Mouse (Mus musculus) stomach, embryonic 16.5 days (tissue): ENCODE data around the gene Slc23a4. TPM values are rescaled to one million over a fixed set of nuclear protein-coding genes. Genes with fewer than 3 reads are reported as not detected.

Experiments
- ATAC-seq: fragments of 200-750 bp; cut with Nextera tagmentation; 2 replicates; pipeline ENCODE4 v1.8.0; 2017; ENCODE audit warnings: moderate number of reproducible peaks, moderate TSS enrichment; ENCODE audit not compliant: insufficient read depth, low FRiP score
- H3K27ac ChIP-seq: fragments of 300-500 bp; sonication (generic); 2 replicates; pipeline ENCODE4 v1.5.1; 2014; ENCODE audit warnings: low read length
- H3K27me3 ChIP-seq: fragments of 300-500 bp; sonication (generic); 2 replicates; pipeline ENCODE4 v1.6.1; 2014; ENCODE audit warnings: low read length, control low read depth, mixed read lengths; ENCODE audit not compliant: control insufficient read depth, insufficient read depth
- H3K36me3 ChIP-seq: fragments of 300-500 bp; sonication (generic); 2 replicates; pipeline ENCODE4 v1.6.1; 2014; ENCODE audit warnings: low read length; ENCODE audit not compliant: control insufficient read depth, insufficient read depth
- H3K4me1 ChIP-seq: fragments of 300-500 bp; sonication (generic); 2 replicates; pipeline ENCODE4 v1.6.1; 2014; ENCODE audit warnings: low read length, control low read depth, mixed read lengths; ENCODE audit not compliant: control insufficient read depth, insufficient read depth
- H3K4me2 ChIP-seq: fragments of 300-500 bp; sonication (generic); 2 replicates; pipeline ENCODE4 v1.6.1; 2014; ENCODE audit warnings: low read depth, low read length, mixed read lengths
- H3K4me3 ChIP-seq: fragments of 300-500 bp; sonication (generic); replicated peaks from 2 replicates; pipeline ENCODE4 v1.5.1; 2014; ENCODE audit warnings: mild to moderate bottlenecking, low read length
- H3K9ac ChIP-seq: fragments of 300-500 bp; sonication (generic); 2 replicates; pipeline ENCODE4 v1.6.1; 2014; ENCODE audit warnings: low read length
- H3K9me3 ChIP-seq: fragments of 300-500 bp; sonication (generic); replicated peaks from 2 replicates; pipeline ENCODE4 v1.6.1; 2016; ENCODE audit warnings: low read length, control low read depth; ENCODE audit not compliant: control insufficient read depth
- WGBS: fragments of 180-500 bp; shearing (Covaris S2); extraction: QIAGEN DNeasy Blood & Tissue Kit; methylation state at CpG from one replicate; pipeline ENCODE4 v1.1.7; 2014; 5-methylcytosine and 5-hydroxymethylcytosine counted together
- polyA plus RNA-seq: library from polyadenylated mRNA; unstranded; fragments of >200 nt; fragmentation: Nextera tagmentation; extraction: Ambion mirVana; gene quantifications from 2 replicates; pipeline ENCODE4 v1.2.1, GENCODE M21; 2015

Slc23a4 gene
- polyA plus RNA-seq, 1 experiment from 2014 or later, result 4.3 TPM

DNA sequence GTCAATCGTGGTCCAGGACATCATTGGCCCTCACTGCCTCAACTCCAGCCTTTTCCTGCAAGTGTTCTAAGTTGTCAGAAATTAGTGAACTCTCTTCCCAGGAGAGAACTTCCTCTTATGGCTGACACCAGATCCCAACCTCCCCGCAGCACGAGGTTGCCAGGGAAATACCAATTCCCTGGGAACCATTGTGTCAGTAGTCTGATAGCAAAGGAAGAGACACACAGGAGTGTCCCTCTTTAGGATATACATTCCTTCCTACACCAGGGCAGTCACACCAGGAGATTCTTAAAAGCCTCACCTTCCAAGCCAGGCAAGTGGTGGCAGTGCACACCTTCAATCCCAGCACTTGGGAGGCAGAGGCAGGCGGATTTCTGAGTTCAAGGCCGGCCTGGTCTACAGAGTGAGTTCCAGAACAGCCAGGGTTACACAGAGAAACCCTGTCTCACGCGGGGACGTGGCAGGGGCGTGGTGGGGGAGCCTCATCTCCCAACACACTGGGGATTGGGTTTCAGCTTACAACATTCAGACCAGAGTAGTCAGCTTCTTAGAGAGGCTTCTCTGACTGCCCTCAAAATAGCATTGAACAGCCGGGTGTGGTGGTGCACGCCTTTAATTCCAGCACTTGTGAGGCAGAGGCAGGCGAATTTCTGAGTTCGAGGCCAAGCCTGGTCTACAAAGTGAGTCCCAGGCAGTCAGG, 74.7 kb downstream of the Slc23a4 start:
- Histone ChIP-seq H3K4me1 (peaks cover 5% of the 10 kb centered on the region; the same call in 1 of the 2 replicates), H3K27me3 (no peaks in the 10 kb centered on the region), H3K4me3 (no peak overlapping the region), H3K9me3 (no peaks in the 10 kb centered on the region), H3K27ac (no peak overlapping the region), H3K9ac (no peak overlapping the region), H3K4me2 (no peak overlapping the region), H3K36me3 (no peaks in the 10 kb centered on the region)
- WGBS, result 84% methylated on average over 13 of the region's 13 CpGs
- no peak for ATAC-seq

DNA sequence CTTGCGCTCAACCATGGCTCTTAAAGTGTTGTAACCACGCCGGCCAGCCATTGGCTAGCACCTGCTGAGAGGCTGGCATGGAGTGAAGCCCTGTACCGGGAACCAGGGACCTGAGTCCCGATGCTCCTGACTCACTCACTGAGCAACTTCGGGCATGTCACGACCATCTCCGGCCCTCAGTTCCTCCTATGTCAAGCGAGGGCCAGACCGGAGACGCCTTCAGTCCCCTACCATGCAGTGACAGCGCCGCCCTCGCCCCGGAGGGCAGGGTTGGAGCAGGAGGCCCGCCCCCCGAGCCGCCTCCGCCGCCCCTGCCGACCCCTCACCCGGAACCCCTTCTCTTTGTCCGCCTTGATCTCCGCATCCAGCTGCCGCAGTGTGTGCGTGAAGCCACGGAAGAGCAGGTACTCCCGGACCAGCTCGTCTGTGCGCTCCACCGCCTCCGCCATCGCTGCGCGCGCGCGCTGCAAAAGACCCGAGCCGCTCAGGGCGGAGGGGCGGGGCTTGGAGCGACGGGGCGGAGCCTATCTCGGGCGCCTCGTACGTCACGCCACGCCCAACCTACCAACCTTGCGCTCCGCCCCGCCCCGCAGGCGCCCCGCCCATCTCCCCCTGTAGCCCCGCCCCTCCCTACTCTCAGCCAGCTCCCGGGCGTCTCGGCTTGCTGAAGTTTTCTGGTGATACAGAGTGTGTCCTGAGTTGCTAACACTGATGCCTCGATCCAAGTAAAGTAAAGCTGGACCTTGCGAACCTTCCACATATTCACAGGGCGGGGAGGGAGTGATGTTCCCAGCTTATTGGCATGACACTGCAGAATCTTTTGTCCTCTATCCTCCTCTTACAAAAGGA, 77.6 kb downstream of the Slc23a4 start, which contains the start of gene Wdr91:
Gene Wdr91, minus strand, starts transcription at position 506 of the 849 bp plus-strand sequence.
- Histone ChIP-seq H3K27ac (peak within 1 kb of the TSS; percentile 86), H3K36me3 (no peaks in the 10 kb centered on the region), H3K27me3 (no peaks in the 10 kb centered on the region), H3K4me3 (peak within 1 kb of the TSS; percentile 80), H3K9me3 (no peaks in the 10 kb centered on the region), H3K4me2 (peak within 1 kb of the TSS; percentile 83), H3K4me1 (peaks cover 5% of the 10 kb centered on the region; the same call in 1 of the 2 replicates), H3K9ac (peak within 1 kb of the TSS; percentile 81)
- ATAC-seq, result peak; percentile 95
- WGBS, result under 1% methylated on average over 64 of the region's 64 CpGs

DNA sequence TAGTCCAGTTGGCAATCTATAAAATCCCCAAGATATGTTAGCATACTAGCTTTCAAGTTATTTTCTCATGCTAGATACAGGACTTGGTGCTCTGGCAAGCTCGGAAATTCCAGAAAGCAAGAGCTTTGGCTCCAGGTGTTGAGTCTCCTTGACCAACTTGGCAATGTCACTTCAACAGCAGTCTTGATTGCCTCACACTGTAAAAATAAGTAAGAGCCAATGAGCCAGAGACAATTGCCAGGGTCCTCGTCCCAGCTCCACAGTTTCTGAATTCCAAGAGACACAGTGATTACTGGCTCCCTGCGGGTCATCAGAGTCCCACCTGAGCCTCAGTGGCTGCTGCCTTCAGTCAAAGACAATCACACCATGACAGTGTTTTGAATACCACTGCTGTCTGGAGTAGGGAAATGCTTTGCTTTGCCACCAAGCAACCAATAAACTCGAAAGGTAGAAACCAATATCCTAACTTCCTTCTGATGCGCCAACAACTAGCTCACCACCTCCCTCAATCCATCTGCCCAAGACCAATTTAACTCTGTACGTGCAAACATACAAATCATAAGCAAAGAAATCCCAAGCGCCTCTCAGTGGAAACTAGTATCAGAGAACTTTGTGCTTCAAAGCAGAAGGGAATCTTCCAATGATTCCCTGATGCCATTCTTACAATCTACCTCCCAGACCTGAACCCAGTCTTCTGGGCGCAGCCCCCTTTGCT, 78.4 kb downstream of the Slc23a4 start:
- peak overlapping the region; percentile 86; the same call in 1 of the 2 replicates for H3K27ac ChIP-seq
- ATAC-seq, result no peak
- H3K9ac ChIP-seq, result peak overlapping the region; percentile 81
- peak overlapping the region; percentile 80 for H3K4me3 ChIP-seq
- peak overlapping the region; percentile 83 for H3K4me2 ChIP-seq
- no peaks in the 10 kb centered on the region for H3K27me3 ChIP-seq
- no peaks in the 10 kb centered on the region for H3K9me3 ChIP-seq
- H3K36me3 ChIP-seq, result peaks cover 4% of the 10 kb centered on the region
- WGBS, result 41% methylated on average over 8 of the region's 8 CpGs
- H3K4me1 ChIP-seq, result peaks cover 5% of the 10 kb centered on the region; the same call in 1 of the 2 replicates

DNA sequence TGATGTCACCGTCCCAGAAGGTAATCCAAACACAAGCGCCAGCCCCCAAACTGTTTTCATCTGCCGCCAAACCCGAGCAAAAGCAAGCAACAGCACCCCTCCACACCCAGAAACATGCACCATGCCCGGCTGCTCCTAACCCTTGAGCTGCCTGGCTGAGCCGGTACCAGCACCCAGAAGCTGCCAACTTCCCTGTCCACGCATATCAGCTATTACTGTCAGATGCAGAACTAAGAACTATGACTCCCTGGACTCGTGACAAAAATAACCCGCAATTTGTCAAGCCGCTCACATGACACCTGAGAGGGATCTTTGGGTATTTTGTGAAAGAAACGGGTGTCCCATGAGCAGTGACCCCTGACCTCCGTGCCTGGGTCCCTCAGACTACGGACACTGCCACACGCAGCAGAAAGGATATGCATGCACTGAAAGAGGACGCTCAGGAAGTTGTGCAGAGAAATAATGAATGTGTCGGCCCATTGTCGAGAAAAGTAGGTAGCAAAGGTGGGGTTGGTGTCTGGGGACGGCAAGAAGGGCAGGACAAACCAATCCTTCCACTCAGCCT, 80.4 kb downstream of the Slc23a4 start:
- Histone ChIP-seq H3K4me1 (peaks cover 5% of the 10 kb centered on the region; the same call in 1 of the 2 replicates), H3K4me3 (no peak overlapping the region), H3K36me3 (peaks cover 4% of the 10 kb centered on the region), H3K27ac (no peak overlapping the region), H3K9me3 (no peaks in the 10 kb centered on the region), H3K27me3 (no peaks in the 10 kb centered on the region), H3K4me2 (no peak overlapping the region), H3K9ac (no peak overlapping the region)
- no peak for ATAC-seq
- 82% methylated on average over 18 of the region's 18 CpGs for WGBS

DNA sequence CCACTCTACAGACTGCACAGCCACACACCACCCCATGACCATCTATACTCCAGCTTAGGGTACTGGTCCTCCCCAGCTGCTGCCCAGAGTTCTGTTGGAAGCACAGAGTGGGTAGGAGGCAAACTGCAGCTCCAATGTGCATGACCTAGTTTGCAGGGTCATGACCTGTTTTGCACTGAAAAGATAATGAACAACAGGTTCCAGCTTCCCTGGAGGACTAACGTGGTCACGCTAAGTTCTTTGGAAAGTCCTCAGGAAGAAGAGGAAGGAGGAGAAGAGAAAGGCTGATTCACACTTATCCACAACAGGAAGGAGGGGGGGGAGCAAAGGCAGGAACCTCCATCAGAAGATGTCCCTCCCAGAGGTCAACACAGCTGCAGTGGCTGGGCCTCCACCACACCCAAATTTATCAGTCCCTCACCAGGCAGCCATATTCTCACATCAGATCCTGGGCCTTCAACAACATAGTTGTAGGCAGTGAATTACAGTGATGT, 81.0 kb downstream of the Slc23a4 start:
- Histone ChIP-seq H3K4me2 (no peak overlapping the region), H3K27me3 (no peaks in the 10 kb centered on the region), H3K4me1 (peaks cover 5% of the 10 kb centered on the region; the same call in 1 of the 2 replicates), H3K9ac (no peak overlapping the region), H3K36me3 (peaks cover 4% of the 10 kb centered on the region), H3K27ac (no peak overlapping the region), H3K4me3 (no peak overlapping the region), H3K9me3 (no peaks in the 10 kb centered on the region)
- ATAC-seq, result no peak
- 83% methylated on average over 2 of the region's 2 CpGs for WGBS

DNA sequence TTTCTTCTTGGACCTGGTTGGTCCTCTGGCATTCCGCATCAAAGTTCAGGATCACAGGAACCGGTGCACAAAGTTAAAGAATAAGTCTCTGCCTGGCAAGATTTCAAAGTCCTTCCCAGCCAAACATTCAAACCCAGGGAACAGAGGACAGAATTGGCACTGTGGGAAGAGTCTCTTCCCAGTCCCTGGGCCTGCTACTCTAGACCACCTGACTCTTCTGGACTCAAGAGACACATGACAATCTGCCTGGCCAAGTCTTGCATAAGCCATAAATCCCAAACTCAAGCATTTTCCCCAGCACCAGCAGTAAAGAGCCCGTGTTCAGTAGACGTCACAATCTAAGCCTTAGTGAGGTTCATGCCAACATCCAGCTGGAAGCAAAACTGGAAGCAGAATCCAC, 81.5 kb downstream of the Slc23a4 start:
- Histone ChIP-seq H3K4me1 (peaks cover 8% of the 10 kb centered on the region; the same call in 1 of the 2 replicates), H3K4me3 (no peak overlapping the region), H3K9ac (no peak overlapping the region), H3K27ac (no peak overlapping the region), H3K36me3 (peaks cover 4% of the 10 kb centered on the region), H3K4me2 (no peak overlapping the region), H3K9me3 (no peaks in the 10 kb centered on the region), H3K27me3 (no peaks in the 10 kb centered on the region)
- ATAC-seq, result no peak
- WGBS, result 80% methylated on average over 4 of the region's 4 CpGs

DNA sequence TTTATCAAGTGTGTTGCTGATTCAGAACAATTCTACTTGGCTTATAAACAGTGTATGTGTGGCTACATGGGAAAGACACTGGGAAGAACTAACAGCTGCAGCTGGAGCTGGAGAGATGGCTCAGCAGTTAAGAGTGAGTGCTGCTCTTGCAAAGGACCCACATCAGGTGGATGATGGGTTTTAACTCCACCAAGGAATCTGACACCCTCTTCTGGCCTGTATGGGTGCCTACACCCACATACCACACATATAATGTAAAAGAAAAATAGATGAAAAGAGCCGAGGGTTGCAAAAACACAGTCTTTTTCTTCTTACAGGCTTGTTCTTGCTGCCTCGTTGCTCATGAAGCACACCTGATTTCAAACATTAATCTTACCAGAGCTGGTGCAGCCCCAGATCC, 82.1 kb downstream of the Slc23a4 start:
- Histone ChIP-seq H3K9me3 (no peaks in the 10 kb centered on the region), H3K27ac (no peak overlapping the region), H3K4me1 (peaks cover 8% of the 10 kb centered on the region; the same call in 1 of the 2 replicates), H3K27me3 (no peaks in the 10 kb centered on the region), H3K4me3 (no peak overlapping the region), H3K36me3 (peaks cover 4% of the 10 kb centered on the region), H3K9ac (no peak overlapping the region), H3K4me2 (no peak overlapping the region)
- 75% methylated on average over 2 of the region's 2 CpGs for WGBS
- ATAC-seq, result no peak

DNA sequence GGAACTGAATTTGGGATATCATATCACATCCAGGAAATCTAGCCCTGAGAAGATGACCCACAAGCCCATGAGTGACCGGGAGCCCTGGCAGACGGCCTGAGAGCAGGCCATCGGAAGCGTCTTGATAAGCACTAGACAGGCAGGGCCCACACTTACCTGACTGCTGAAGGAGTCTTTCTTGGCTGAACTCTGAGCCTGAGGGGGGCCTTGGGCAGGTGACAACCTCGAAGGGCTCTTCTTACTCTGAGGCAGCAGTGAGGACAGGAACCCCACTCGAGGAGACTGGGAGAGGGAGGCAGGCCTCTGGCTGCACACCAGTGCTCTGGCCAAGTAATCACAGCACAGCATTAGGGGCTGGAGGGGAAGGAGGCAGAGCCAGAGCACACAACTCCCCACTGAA, 83.8 kb downstream of the Slc23a4 start:
- Histone ChIP-seq H3K27ac (no peak overlapping the region), H3K4me3 (no peak overlapping the region), H3K9ac (no peak overlapping the region), H3K4me2 (no peak overlapping the region), H3K4me1 (0 out of 2 replicates have a peak, but pooled peaks cover 3% of the 10 kb centered on the region), H3K36me3 (peaks cover 4% of the 10 kb centered on the region), H3K27me3 (no peaks in the 10 kb centered on the region), H3K9me3 (no peaks in the 10 kb centered on the region)
- no peak for ATAC-seq
- WGBS, result 80% methylated on average over 6 of the region's 6 CpGs
